Mouse (Mus musculus): ENCODE data around the gene Hspb8. TPM values are rescaled to one million over a fixed set of nuclear protein-coding genes. Genes with fewer than 3 reads are reported as not detected.

Gene Hspb8
- polyA plus RNA-seq, 1 experiment from 2014 or later = 34.9 TPM

GRCm38 (mm10) chr5:116448409-116449191, 25.9 kb upstream of the Hspb8 start:
- no peak overlapping the region for H3K9ac ChIP-seq (ENCODE audit: low read depth, low read length)
- no peaks in the 10 kb centered on the region for H3K36me3 ChIP-seq (ENCODE audit: control insufficient read depth, insufficient read depth, low read length)
- H3K27ac ChIP-seq (ENCODE audit: low read depth, low read length) = no peak overlapping the region
- H3K4me3 ChIP-seq (ENCODE audit: low read depth, low read length) = 0 out of 2 replicates have a peak overlapping the region, but pooled peaks have one; percentile 22
- H3K9me3 ChIP-seq (replicated peaks; ENCODE audit: control insufficient read depth, low read length) = no peaks in the 10 kb centered on the region
- ATAC-seq (replicated peaks; ENCODE audit: insufficient number of reproducible peaks, low FRiP score, low TSS enrichment) = no peak
- peaks cover 23% of the 10 kb centered on the region for H3K4me1 ChIP-seq (ENCODE audit: control insufficient read depth, insufficient read depth, low read length)
- H3K4me2 ChIP-seq = peak overlapping the region; percentile 46
- 3% methylated on average over 11 of the region's 11 CpGs for WGBS (ENCODE audit: insufficient replicate concordance)
- peaks cover 8% of the 10 kb centered on the region for H3K27me3 ChIP-seq (ENCODE audit: control insufficient read depth, insufficient read depth, low read length)

GRCm38 (mm10) chr5:116447821-116448350, 25.2 kb upstream of the Hspb8 start:
- no peak for ATAC-seq (replicated peaks; ENCODE audit: insufficient number of reproducible peaks, low FRiP score, low TSS enrichment)
- H3K4me2 ChIP-seq = peak overlapping the region; percentile 39

DNA sequence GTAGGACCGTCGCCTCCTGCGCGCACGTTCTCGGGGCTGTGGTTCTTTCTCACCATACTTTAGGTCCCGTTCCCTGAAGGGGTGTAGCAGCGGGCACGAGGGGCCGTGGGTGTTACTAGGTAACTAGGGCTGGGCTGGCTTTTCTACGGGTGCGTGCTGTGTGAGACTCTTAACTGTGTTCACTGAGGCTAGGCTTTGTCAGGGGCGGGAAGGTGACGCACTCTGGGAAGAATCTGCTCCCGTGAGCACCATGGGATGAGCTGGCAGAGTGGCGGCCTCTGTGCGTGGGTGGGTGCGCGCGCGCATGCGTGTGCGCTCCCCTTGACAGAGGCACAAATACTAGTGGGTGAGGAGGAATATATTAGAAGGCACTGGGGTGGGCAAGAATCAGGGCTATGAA, 23.9 kb upstream of the Hspb8 start:
- H3K4me3 ChIP-seq (ENCODE audit: low read depth, low read length) = no peak overlapping the region; the same call in 1 of the 2 replicates
- 34% methylated on average over 23 of the region's 23 CpGs for WGBS (ENCODE audit: insufficient replicate concordance)
- no peak overlapping the region; the same call in 1 of the 2 replicates for H3K9ac ChIP-seq (ENCODE audit: low read depth, low read length)

More at GRCm38 (mm10) chr5:116447821-116448350, 25.2 kb upstream of the Hspb8 start:
- no peaks in the 10 kb centered on the region for H3K36me3 ChIP-seq (ENCODE audit: control insufficient read depth, insufficient read depth, low read length)
- H3K27me3 ChIP-seq (ENCODE audit: control insufficient read depth, insufficient read depth, low read length) = peaks cover 8% of the 10 kb centered on the region
- H3K4me3 ChIP-seq (ENCODE audit: low read depth, low read length) = peak overlapping the region; percentile 22; the same call in 1 of the 2 replicates
- H3K27ac ChIP-seq (ENCODE audit: low read depth, low read length) = no peak overlapping the region
- H3K9ac ChIP-seq (ENCODE audit: low read depth, low read length) = no peak overlapping the region
- H3K9me3 ChIP-seq (replicated peaks; ENCODE audit: control insufficient read depth, low read length) = no peaks in the 10 kb centered on the region
- WGBS (ENCODE audit: insufficient replicate concordance) = 29% methylated on average over 11 of the region's 11 CpGs
- peaks cover 23% of the 10 kb centered on the region for H3K4me1 ChIP-seq (ENCODE audit: control insufficient read depth, insufficient read depth, low read length)

GRCm38 (mm10) chr5:116445634-116446367, 23.1 kb upstream of the Hspb8 start:
- 33% methylated on average over 10 of the region's 10 CpGs for WGBS (ENCODE audit: insufficient replicate concordance)
- H3K27me3 ChIP-seq (ENCODE audit: control insufficient read depth, insufficient read depth, low read length) = peaks cover 6% of the 10 kb centered on the region
- H3K4me3 ChIP-seq (ENCODE audit: low read depth, low read length) = no peak overlapping the region
- H3K4me1 ChIP-seq (ENCODE audit: control insufficient read depth, insufficient read depth, low read length) = peaks cover 23% of the 10 kb centered on the region
- H3K36me3 ChIP-seq (ENCODE audit: control insufficient read depth, insufficient read depth, low read length) = no peaks in the 10 kb centered on the region
- no peak for ATAC-seq (replicated peaks; ENCODE audit: insufficient number of reproducible peaks, low FRiP score, low TSS enrichment)
- H3K27ac ChIP-seq (ENCODE audit: low read depth, low read length) = no peak overlapping the region
- H3K9ac ChIP-seq (ENCODE audit: low read depth, low read length) = no peak overlapping the region
- peak overlapping the region; percentile 46 for H3K4me2 ChIP-seq
- no peaks in the 10 kb centered on the region for H3K9me3 ChIP-seq (replicated peaks; ENCODE audit: control insufficient read depth, low read length)

More for the DNA sequence above, 23.9 kb upstream of the Hspb8 start:
- Histone ChIP-seq H3K27me3 (ENCODE audit: control insufficient read depth, insufficient read depth, low read length) (peaks cover 6% of the 10 kb centered on the region), H3K4me1 (ENCODE audit: control insufficient read depth, insufficient read depth, low read length) (peaks cover 23% of the 10 kb centered on the region), H3K27ac (ENCODE audit: low read depth, low read length) (no peak overlapping the region), H3K4me2 (peak overlapping the region; percentile 46), H3K36me3 (ENCODE audit: control insufficient read depth, insufficient read depth, low read length) (no peaks in the 10 kb centered on the region), H3K9me3 (replicated peaks; ENCODE audit: control insufficient read depth, low read length) (no peaks in the 10 kb centered on the region)
- no peak for ATAC-seq (replicated peaks; ENCODE audit: insufficient number of reproducible peaks, low FRiP score, low TSS enrichment)

DNA sequence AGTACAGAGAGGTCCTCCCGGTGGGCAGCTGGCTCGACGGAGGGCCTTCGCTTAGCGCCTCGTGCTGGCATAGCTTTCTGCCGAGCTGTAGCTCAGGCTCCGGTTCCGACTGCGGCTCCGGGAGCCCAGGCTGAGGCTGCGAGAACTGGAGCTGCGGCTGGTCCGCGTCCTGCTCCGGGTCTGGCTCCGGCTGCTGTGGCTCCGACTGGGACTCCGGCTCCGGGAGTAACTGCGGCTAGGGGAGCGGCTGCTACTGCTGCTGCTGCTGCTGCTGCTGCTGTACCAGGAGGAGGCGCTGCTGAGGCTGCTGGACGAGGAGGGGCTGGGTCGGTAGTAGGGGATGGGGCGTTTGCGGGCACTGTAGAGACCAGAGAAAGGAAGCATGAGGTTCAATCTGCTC, 21.9 kb upstream of the Hspb8 start:
- no peaks in the 10 kb centered on the region for H3K36me3 ChIP-seq (ENCODE audit: control insufficient read depth, insufficient read depth, low read length)
- no peak overlapping the region for H3K27ac ChIP-seq (ENCODE audit: low read depth, low read length)
- WGBS (ENCODE audit: insufficient replicate concordance) = 54% methylated on average over 27 of the region's 27 CpGs
- H3K9ac ChIP-seq (ENCODE audit: low read depth, low read length) = no peak overlapping the region
- H3K4me3 ChIP-seq (ENCODE audit: low read depth, low read length) = no peak overlapping the region
- peaks cover 21% of the 10 kb centered on the region for H3K4me1 ChIP-seq (ENCODE audit: control insufficient read depth, insufficient read depth, low read length)
- no peak overlapping the region for H3K4me2 ChIP-seq
- H3K27me3 ChIP-seq (ENCODE audit: control insufficient read depth, insufficient read depth, low read length) = peaks cover 6% of the 10 kb centered on the region
- no peak for ATAC-seq (replicated peaks; ENCODE audit: insufficient number of reproducible peaks, low FRiP score, low TSS enrichment)
- no peaks in the 10 kb centered on the region for H3K9me3 ChIP-seq (replicated peaks; ENCODE audit: control insufficient read depth, low read length)

- no peak overlapping the region for H3K27ac ChIP-seq (ENCODE audit: low read depth, low read length)
- WGBS (ENCODE audit: insufficient replicate concordance) = 79% methylated on average over 8 of the region's 8 CpGs
- peaks cover 13% of the 10 kb centered on the region for H3K4me1 ChIP-seq (ENCODE audit: control insufficient read depth, insufficient read depth, low read length)
- no peak overlapping the region for H3K9ac ChIP-seq (ENCODE audit: low read depth, low read length)
- no peaks in the 10 kb centered on the region for H3K36me3 ChIP-seq (ENCODE audit: control insufficient read depth, insufficient read depth, low read length)
- no peak overlapping the region for H3K4me2 ChIP-seq
- peaks cover 6% of the 10 kb centered on the region for H3K27me3 ChIP-seq (ENCODE audit: control insufficient read depth, insufficient read depth, low read length)
- ATAC-seq (replicated peaks; ENCODE audit: insufficient number of reproducible peaks, low FRiP score, low TSS enrichment) = no peak
- no peaks in the 10 kb centered on the region for H3K9me3 ChIP-seq (replicated peaks; ENCODE audit: control insufficient read depth, low read length)
- H3K4me3 ChIP-seq (ENCODE audit: low read depth, low read length) = no peak overlapping the region
Observed at GRCm38 (mm10) chr5:116443459-116443940, 20.8 kb upstream of the Hspb8 start.

- WGBS (ENCODE audit: insufficient replicate concordance) = 68% methylated on average over 7 of the region's 7 CpGs
- Histone ChIP-seq H3K9me3 (replicated peaks; ENCODE audit: control insufficient read depth, low read length) (no peaks in the 10 kb centered on the region), H3K4me3 (ENCODE audit: low read depth, low read length) (no peak overlapping the region), H3K9ac (ENCODE audit: low read depth, low read length) (no peak overlapping the region), H3K4me1 (ENCODE audit: control insufficient read depth, insufficient read depth, low read length) (peaks cover 9% of the 10 kb centered on the region), H3K27me3 (ENCODE audit: control insufficient read depth, insufficient read depth, low read length) (peaks cover 6% of the 10 kb centered on the region), H3K27ac (ENCODE audit: low read depth, low read length) (no peak overlapping the region), H3K4me2 (no peak overlapping the region), H3K36me3 (ENCODE audit: control insufficient read depth, insufficient read depth, low read length) (no peaks in the 10 kb centered on the region)
- ATAC-seq (replicated peaks; ENCODE audit: insufficient number of reproducible peaks, low FRiP score, low TSS enrichment) = no peak
Observed at GRCm38 (mm10) chr5:116442697-116443458, 20.2 kb upstream of the Hspb8 start.

- Histone ChIP-seq H3K36me3 (ENCODE audit: control insufficient read depth, insufficient read depth, low read length) (no peaks in the 10 kb centered on the region), H3K4me1 (ENCODE audit: control insufficient read depth, insufficient read depth, low read length) (no peaks in the 10 kb centered on the region; the same call in 1 of the 2 replicates), H3K27me3 (ENCODE audit: control insufficient read depth, insufficient read depth, low read length) (peaks cover 4% of the 10 kb centered on the region), H3K9ac (ENCODE audit: low read depth, low read length) (no peak overlapping the region), H3K4me3 (ENCODE audit: low read depth, low read length) (no peak overlapping the region), H3K27ac (ENCODE audit: low read depth, low read length) (no peak overlapping the region), H3K4me2 (no peak overlapping the region), H3K9me3 (replicated peaks; ENCODE audit: control insufficient read depth, low read length) (no peaks in the 10 kb centered on the region)
- WGBS (ENCODE audit: insufficient replicate concordance) = 60% methylated on average over 4 of the region's 4 CpGs
- no peak for ATAC-seq (replicated peaks; ENCODE audit: insufficient number of reproducible peaks, low FRiP score, low TSS enrichment)
Observed at GRCm38 (mm10) chr5:116440251-116440650, 17.6 kb upstream of the Hspb8 start.
